Mouse (Mus musculus) embryonic facial prominence, embryonic 14.5 days (tissue): ENCODE measurements around the gene Sh3pxd2a. TPM values are rescaled to one million over a fixed set of nuclear protein-coding genes. Genes with fewer than 3 reads are reported as not detected.

ENCODE experiments used
- ATAC-seq: fragments of 200-750 bp; cut with Nextera tagmentation; 2 replicates; pipeline ENCODE4 v1.8.0; 2017; ENCODE audit warnings: low read depth, moderate number of reproducible peaks, moderate TSS enrichment
- DNase-seq: peaks from one replicate; pipeline ENCODE4 v3.0.0-alpha.2; 2015; ENCODE audit warnings: low spot score
- H3K27ac ChIP-seq: fragments of 300-500 bp; sonication (generic); replicated peaks from 2 replicates; pipeline ENCODE4 v1.5.1; 2014; ENCODE audit warnings: low read depth, mild to moderate bottlenecking, low read length, moderate library complexity
- H3K27me3 ChIP-seq: fragments of 300-500 bp; sonication (generic); replicated peaks from 2 replicates; pipeline ENCODE4 v1.6.1; 2014; ENCODE audit warnings: low read length; ENCODE audit not compliant: control insufficient read depth, insufficient read depth
- H3K36me3 ChIP-seq: fragments of 300-500 bp; sonication (generic); 2 replicates; pipeline ENCODE4 v1.6.1; 2014; ENCODE audit warnings: low read length, mixed read lengths; ENCODE audit not compliant: control insufficient read depth, insufficient read depth
- H3K4me1 ChIP-seq: fragments of 300-500 bp; sonication (generic); 2 replicates; pipeline ENCODE4 v1.6.1; 2014; ENCODE audit warnings: antibody characterized with exemption, low read length; ENCODE audit not compliant: control insufficient read depth, insufficient read depth
- H3K4me2 ChIP-seq: fragments of 300-500 bp; sonication (generic); 2 replicates; pipeline ENCODE4 v1.6.1; 2014; ENCODE audit warnings: low read depth, mild to moderate bottlenecking, low read length, moderate library complexity, mixed read lengths
- H3K4me3 ChIP-seq: fragments of 300-500 bp; sonication (generic); 2 replicates; pipeline ENCODE4 v1.5.1; 2014; ENCODE audit warnings: low read depth, mild to moderate bottlenecking, low read length
- H3K9ac ChIP-seq: fragments of 300-500 bp; sonication (generic); 2 replicates; pipeline ENCODE4 v1.6.1; 2014; ENCODE audit warnings: low read depth, mild to moderate bottlenecking, low read length, moderate library complexity, mixed read lengths
- H3K9me3 ChIP-seq: fragments of 300-500 bp; sonication (generic); 2 replicates; pipeline ENCODE4 v1.6.1; 2016; ENCODE audit warnings: low read length; ENCODE audit not compliant: control insufficient read depth
- WGBS: fragments of 180-500 bp; shearing (Covaris S2); extraction: QIAGEN DNeasy Blood & Tissue Kit; methylation state at CpG from one replicate; pipeline ENCODE4 v1.1.7; 2014; 5-methylcytosine and 5-hydroxymethylcytosine counted together
- polyA plus RNA-seq: library from polyadenylated mRNA; unstranded; fragments of >200 nt; fragmentation: Nextera tagmentation; extraction: Ambion mirVana; gene quantifications from 2 replicates; pipeline ENCODE4 v1.2.1, GENCODE M21; 2014

Sh3pxd2a gene
- polyA plus RNA-seq, 1 experiment from 2014 or later: 20.3 TPM

- Histone ChIP-seq H3K27ac (no peak overlapping the region), H3K9ac (no peak overlapping the region), H3K4me3 (no peak overlapping the region), H3K4me2 (no peak overlapping the region), H3K4me1 (peaks cover 65% of the 10 kb centered on the region), H3K27me3 (no peaks in the 10 kb centered on the region), H3K36me3 (no peaks in the 10 kb centered on the region), H3K9me3 (no peaks in the 10 kb centered on the region)
- no peak for ATAC-seq
- no peak for DNase-seq
- WGBS: 88% methylated on average over 4 of the region's 4 CpGs
Observed at GRCm38 (mm10) chr19:47440967-47441366, 23.2 kb downstream of the Sh3pxd2a start.

GRCm38 (mm10) chr19:47440435-47440803 lies 23.8 kb downstream of the Sh3pxd2a start:
- H3K9ac ChIP-seq: no peak overlapping the region
- no peak overlapping the region for H3K4me3 ChIP-seq
- no peak overlapping the region for H3K4me2 ChIP-seq
- no peaks in the 10 kb centered on the region for H3K9me3 ChIP-seq
- H3K4me1 ChIP-seq: peaks cover 59% of the 10 kb centered on the region
- DNase-seq: no peak
- ATAC-seq: no peak
- WGBS: 93% methylated on average over 7 of the region's 7 CpGs
- no peak overlapping the region for H3K27ac ChIP-seq
- H3K27me3 ChIP-seq: no peaks in the 10 kb centered on the region
- 0 out of 2 replicates have a peak, but pooled peaks cover 2% of the 10 kb centered on the region for H3K36me3 ChIP-seq

GRCm38 (mm10) chr19:47439726-47440434 lies 24.3 kb downstream of the Sh3pxd2a start:
- ATAC-seq: no peak
- DNase-seq: no peak
- H3K27ac ChIP-seq: no peak overlapping the region
- H3K36me3 ChIP-seq: 0 out of 2 replicates have a peak, but pooled peaks cover 7% of the 10 kb centered on the region
- no peak overlapping the region for H3K9ac ChIP-seq
- H3K4me3 ChIP-seq: no peak overlapping the region
- 85% methylated on average over 9 of the region's 9 CpGs for WGBS
- no peaks in the 10 kb centered on the region for H3K9me3 ChIP-seq
- H3K4me1 ChIP-seq: peaks cover 56% of the 10 kb centered on the region
- no peak overlapping the region for H3K4me2 ChIP-seq
- no peaks in the 10 kb centered on the region for H3K27me3 ChIP-seq

- peaks cover 42% of the 10 kb centered on the region for H3K4me1 ChIP-seq
- no peaks in the 10 kb centered on the region for H3K27me3 ChIP-seq
- H3K9ac ChIP-seq: no peak overlapping the region
- DNase-seq (peak; percentile 94), ATAC-seq (peak; percentile 79)
- no peak overlapping the region for H3K4me2 ChIP-seq
- 46% methylated on average over 5 of the region's 5 CpGs for WGBS
- no peak overlapping the region for H3K4me3 ChIP-seq
- H3K9me3 ChIP-seq: no peaks in the 10 kb centered on the region
- 0 out of 2 replicates have a peak, but pooled peaks cover 7% of the 10 kb centered on the region for H3K36me3 ChIP-seq
- peak overlapping the region; percentile 44 for H3K27ac ChIP-seq
Observed at GRCm38 (mm10) chr19:47438445-47438844, 25.8 kb downstream of the Sh3pxd2a start.

- no peak overlapping the region for H3K9ac ChIP-seq
- H3K27me3 ChIP-seq: no peaks in the 10 kb centered on the region
- H3K4me3 ChIP-seq: no peak overlapping the region
- 89% methylated on average over 4 of the region's 4 CpGs for WGBS
- DNase-seq (no peak), ATAC-seq (no peak)
- 0 out of 2 replicates have a peak, but pooled peaks cover 7% of the 10 kb centered on the region for H3K36me3 ChIP-seq
- H3K9me3 ChIP-seq: no peaks in the 10 kb centered on the region
- peaks cover 35% of the 10 kb centered on the region for H3K4me1 ChIP-seq
- no peak overlapping the region for H3K4me2 ChIP-seq
- H3K27ac ChIP-seq: no peak overlapping the region
Observed at GRCm38 (mm10) chr19:47437040-47437439, 27.2 kb downstream of the Sh3pxd2a start.

GRCm38 (mm10) chr19:47436236-47436635 lies 28.0 kb downstream of the Sh3pxd2a start:
- H3K36me3 ChIP-seq: 0 out of 2 replicates have a peak, but pooled peaks cover 7% of the 10 kb centered on the region
- WGBS: 87% methylated on average over 8 of the region's 8 CpGs

GRCm38 (mm10) chr19:47434655-47435054 lies 29.5 kb downstream of the Sh3pxd2a start:
- no peak for DNase-seq
- WGBS: 96% methylated on average over 14 of the region's 14 CpGs
- no peak overlapping the region for H3K4me2 ChIP-seq
- H3K4me3 ChIP-seq: no peak overlapping the region
- peaks cover 21% of the 10 kb centered on the region for H3K4me1 ChIP-seq
- ATAC-seq: no peak
- no peak overlapping the region for H3K9ac ChIP-seq
- H3K27me3 ChIP-seq: no peaks in the 10 kb centered on the region
- no peak overlapping the region for H3K27ac ChIP-seq
- H3K36me3 ChIP-seq: 0 out of 2 replicates have a peak, but pooled peaks cover 7% of the 10 kb centered on the region
- H3K9me3 ChIP-seq: no peaks in the 10 kb centered on the region

More at GRCm38 (mm10) chr19:47436236-47436635, 28.0 kb downstream of the Sh3pxd2a start:
- Histone ChIP-seq H3K9ac (no peak overlapping the region), H3K27ac (no peak overlapping the region), H3K4me2 (no peak overlapping the region), H3K4me3 (no peak overlapping the region), H3K9me3 (no peaks in the 10 kb centered on the region), H3K27me3 (no peaks in the 10 kb centered on the region), H3K4me1 (peaks cover 28% of the 10 kb centered on the region)
- DNase-seq (no peak), ATAC-seq (no peak)

GRCm38 (mm10) chr19:47432339-47432738 lies 31.9 kb downstream of the Sh3pxd2a start:
- Histone ChIP-seq H3K27me3 (no peaks in the 10 kb centered on the region), H3K36me3 (0 out of 2 replicates have a peak, but pooled peaks cover 7% of the 10 kb centered on the region), H3K4me1 (peaks cover 19% of the 10 kb centered on the region), H3K4me2 (no peak overlapping the region), H3K9me3 (no peaks in the 10 kb centered on the region), H3K4me3 (no peak overlapping the region), H3K27ac (no peak overlapping the region), H3K9ac (no peak overlapping the region)
- peak; percentile 58 for DNase-seq
- WGBS: 46% methylated on average over 10 of the region's 10 CpGs
- ATAC-seq: no peak
